Mouse (Mus musculus) stomach, embryonic 16.5 days (tissue): ENCODE data around the gene Ascc1. TPM values are rescaled to one million over a fixed set of nuclear protein-coding genes. Genes with fewer than 3 reads are reported as not detected.
A peak's percentile ranks its signal among the peaks of the same experiment; 100 is the strongest.

ENCODE experiments used
- ATAC-seq: fragments of 200-750 bp; cut with Nextera tagmentation; 2 replicates; pipeline ENCODE4 v1.8.0; 2017; ENCODE audit warnings: moderate number of reproducible peaks, moderate TSS enrichment; ENCODE audit not compliant: insufficient read depth, low FRiP score
- H3K27ac ChIP-seq: fragments of 300-500 bp; sonication (generic); 2 replicates; pipeline ENCODE4 v1.5.1; 2014; ENCODE audit warnings: low read length
- H3K27me3 ChIP-seq: fragments of 300-500 bp; sonication (generic); 2 replicates; pipeline ENCODE4 v1.6.1; 2014; ENCODE audit warnings: low read length, control low read depth, mixed read lengths; ENCODE audit not compliant: control insufficient read depth, insufficient read depth
- H3K36me3 ChIP-seq: fragments of 300-500 bp; sonication (generic); 2 replicates; pipeline ENCODE4 v1.6.1; 2014; ENCODE audit warnings: low read length; ENCODE audit not compliant: control insufficient read depth, insufficient read depth
- H3K4me1 ChIP-seq: fragments of 300-500 bp; sonication (generic); 2 replicates; pipeline ENCODE4 v1.6.1; 2014; ENCODE audit warnings: low read length, control low read depth, mixed read lengths; ENCODE audit not compliant: control insufficient read depth, insufficient read depth
- H3K4me2 ChIP-seq: fragments of 300-500 bp; sonication (generic); 2 replicates; pipeline ENCODE4 v1.6.1; 2014; ENCODE audit warnings: low read depth, low read length, mixed read lengths
- H3K4me3 ChIP-seq: fragments of 300-500 bp; sonication (generic); replicated peaks from 2 replicates; pipeline ENCODE4 v1.5.1; 2014; ENCODE audit warnings: mild to moderate bottlenecking, low read length
- H3K9ac ChIP-seq: fragments of 300-500 bp; sonication (generic); 2 replicates; pipeline ENCODE4 v1.6.1; 2014; ENCODE audit warnings: low read length
- H3K9me3 ChIP-seq: fragments of 300-500 bp; sonication (generic); replicated peaks from 2 replicates; pipeline ENCODE4 v1.6.1; 2016; ENCODE audit warnings: low read length, control low read depth; ENCODE audit not compliant: control insufficient read depth
- WGBS: fragments of 180-500 bp; shearing (Covaris S2); extraction: QIAGEN DNeasy Blood & Tissue Kit; methylation state at CpG from one replicate; pipeline ENCODE4 v1.1.7; 2014; 5-methylcytosine and 5-hydroxymethylcytosine counted together
- polyA plus RNA-seq: library from polyadenylated mRNA; unstranded; fragments of >200 nt; fragmentation: Nextera tagmentation; extraction: Ambion mirVana; gene quantifications from 2 replicates; pipeline ENCODE4 v1.2.1, GENCODE M21; 2015

Gene Ascc1
- polyA plus RNA-seq, 1 experiment from 2014 or later: 45.2 TPM

GRCm38 (mm10) chr10:60106531-60107186 lies 104.1 kb downstream of the Ascc1 start:
- WGBS: under 1% methylated on average over 57 of the region's 57 CpGs
- no peak overlapping the region for H3K27ac ChIP-seq

GRCm38 (mm10) chr10:60107448-60107847 lies 104.8 kb downstream of the Ascc1 start:
- Histone ChIP-seq H3K4me2 (peak overlapping the region; percentile 99), H3K36me3 (no peaks in the 10 kb centered on the region), H3K4me1 (peaks cover 13% of the 10 kb centered on the region), H3K4me3 (peak overlapping the region; percentile 63), H3K9ac (peak overlapping the region; percentile 74), H3K27ac (no peak overlapping the region), H3K9me3 (no peaks in the 10 kb centered on the region), H3K27me3 (peaks cover 10% of the 10 kb centered on the region; the same call in 1 of the 2 replicates)
- no peak for ATAC-seq
- WGBS: 4% methylated on average over 28 of the region's 28 CpGs

More at GRCm38 (mm10) chr10:60106531-60107186, 104.1 kb downstream of the Ascc1 start:
- H3K4me1 ChIP-seq: peaks cover 13% of the 10 kb centered on the region
- peak overlapping the region; percentile 99 for H3K4me2 ChIP-seq
- H3K9ac ChIP-seq: peak overlapping the region; percentile 74
- no peaks in the 10 kb centered on the region for H3K36me3 ChIP-seq
- H3K4me3 ChIP-seq: peak overlapping the region; percentile 63
- ATAC-seq: peak; percentile 38
- H3K9me3 ChIP-seq: no peaks in the 10 kb centered on the region
- H3K27me3 ChIP-seq: peaks cover 10% of the 10 kb centered on the region; the same call in 1 of the 2 replicates

- no peak overlapping the region for H3K4me2 ChIP-seq
- no peak overlapping the region for H3K4me3 ChIP-seq
- peaks cover 10% of the 10 kb centered on the region; the same call in 1 of the 2 replicates for H3K27me3 ChIP-seq
- H3K9me3 ChIP-seq: no peaks in the 10 kb centered on the region
- H3K36me3 ChIP-seq: no peaks in the 10 kb centered on the region
- WGBS: 71% methylated on average over 16 of the region's 17 CpGs
- H3K9ac ChIP-seq: no peak overlapping the region
- no peak overlapping the region for H3K27ac ChIP-seq
- ATAC-seq: no peak
- peaks cover 13% of the 10 kb centered on the region for H3K4me1 ChIP-seq
These were observed 105.9 kb downstream of the Ascc1 start for GRCm38 (mm10) chr10:60108321-60109111.

GRCm38 (mm10) chr10:60109336-60109735 lies 106.7 kb downstream of the Ascc1 start:
- no peak overlapping the region for H3K9ac ChIP-seq
- H3K27ac ChIP-seq: no peak overlapping the region
- H3K4me3 ChIP-seq: no peak overlapping the region
- H3K27me3 ChIP-seq: peaks cover 10% of the 10 kb centered on the region; the same call in 1 of the 2 replicates
- ATAC-seq: no peak
- peaks cover 13% of the 10 kb centered on the region for H3K4me1 ChIP-seq
- no peaks in the 10 kb centered on the region for H3K9me3 ChIP-seq
- WGBS: 90% methylated on average over 8 of the region's 8 CpGs
- no peak overlapping the region for H3K4me2 ChIP-seq
- no peaks in the 10 kb centered on the region for H3K36me3 ChIP-seq

- no peaks in the 10 kb centered on the region for H3K36me3 ChIP-seq
- peaks cover 10% of the 10 kb centered on the region; the same call in 1 of the 2 replicates for H3K27me3 ChIP-seq
- H3K4me3 ChIP-seq: no peak overlapping the region
- H3K4me1 ChIP-seq: peaks cover 13% of the 10 kb centered on the region
- H3K9me3 ChIP-seq: no peaks in the 10 kb centered on the region
- H3K9ac ChIP-seq: no peak overlapping the region
- no peak overlapping the region for H3K4me2 ChIP-seq
- ATAC-seq: no peak
- WGBS: 89% methylated on average over 8 of the region's 8 CpGs
- no peak overlapping the region for H3K27ac ChIP-seq
These were observed 107.4 kb downstream of the Ascc1 start for GRCm38 (mm10) chr10:60109989-60110388.

GRCm38 (mm10) chr10:60110908-60111475 lies 108.4 kb downstream of the Ascc1 start:
- H3K4me2 ChIP-seq: no peak overlapping the region
- no peaks in the 10 kb centered on the region for H3K9me3 ChIP-seq
- H3K4me3 ChIP-seq: no peak overlapping the region
- H3K27me3 ChIP-seq: peaks cover 10% of the 10 kb centered on the region; the same call in 1 of the 2 replicates
- no peak overlapping the region for H3K27ac ChIP-seq
- ATAC-seq: no peak
- no peak overlapping the region for H3K9ac ChIP-seq
- 83% methylated on average over 10 of the region's 10 CpGs for WGBS
- no peaks in the 10 kb centered on the region for H3K36me3 ChIP-seq
- peaks cover 18% of the 10 kb centered on the region for H3K4me1 ChIP-seq

- 84% methylated on average over 9 of the region's 9 CpGs for WGBS
These were observed 111.5 kb downstream of the Ascc1 start for GRCm38 (mm10) chr10:60113965-60114690.

GRCm38 (mm10) chr10:60115345-60116185 lies 113.0 kb downstream of the Ascc1 start:
- H3K27ac ChIP-seq: no peak overlapping the region
- H3K9ac ChIP-seq: no peak overlapping the region
- ATAC-seq: no peak; the same call in 1 of the 2 replicates
- H3K4me3 ChIP-seq: no peak overlapping the region
- no peak overlapping the region for H3K4me2 ChIP-seq
- H3K27me3 ChIP-seq: no peaks in the 10 kb centered on the region
- no peaks in the 10 kb centered on the region for H3K36me3 ChIP-seq
- no peaks in the 10 kb centered on the region for H3K9me3 ChIP-seq
- 18% methylated on average over 14 of the region's 14 CpGs for WGBS
- H3K4me1 ChIP-seq: peaks cover 8% of the 10 kb centered on the region

More at GRCm38 (mm10) chr10:60113965-60114690, 111.5 kb downstream of the Ascc1 start:
- ATAC-seq: no peak
- H3K27ac ChIP-seq: no peak overlapping the region
- no peaks in the 10 kb centered on the region for H3K27me3 ChIP-seq
- no peak overlapping the region for H3K4me2 ChIP-seq
- H3K9me3 ChIP-seq: no peaks in the 10 kb centered on the region
- H3K4me1 ChIP-seq: peaks cover 8% of the 10 kb centered on the region
- H3K4me3 ChIP-seq: no peak overlapping the region
- H3K9ac ChIP-seq: no peak overlapping the region
- H3K36me3 ChIP-seq: no peaks in the 10 kb centered on the region
